Mouse (Mus musculus) monocyte, adult 59 days (primary cell): ENCODE data around the gene Lrrc59. TPM values are rescaled to one million over a fixed set of nuclear protein-coding genes. Genes with fewer than 3 reads are reported as not detected.

Experiments used
- total RNA-seq, 2 experiments: library from RNA; stranded (reverse); gene quantifications; one replicate each; pipeline ENCODE4 v1.2.4; 2023

Gene Lrrc59
- 10 to 100 TPM; 91.0 to 92.7 TPM for total RNA-seq

DNA sequence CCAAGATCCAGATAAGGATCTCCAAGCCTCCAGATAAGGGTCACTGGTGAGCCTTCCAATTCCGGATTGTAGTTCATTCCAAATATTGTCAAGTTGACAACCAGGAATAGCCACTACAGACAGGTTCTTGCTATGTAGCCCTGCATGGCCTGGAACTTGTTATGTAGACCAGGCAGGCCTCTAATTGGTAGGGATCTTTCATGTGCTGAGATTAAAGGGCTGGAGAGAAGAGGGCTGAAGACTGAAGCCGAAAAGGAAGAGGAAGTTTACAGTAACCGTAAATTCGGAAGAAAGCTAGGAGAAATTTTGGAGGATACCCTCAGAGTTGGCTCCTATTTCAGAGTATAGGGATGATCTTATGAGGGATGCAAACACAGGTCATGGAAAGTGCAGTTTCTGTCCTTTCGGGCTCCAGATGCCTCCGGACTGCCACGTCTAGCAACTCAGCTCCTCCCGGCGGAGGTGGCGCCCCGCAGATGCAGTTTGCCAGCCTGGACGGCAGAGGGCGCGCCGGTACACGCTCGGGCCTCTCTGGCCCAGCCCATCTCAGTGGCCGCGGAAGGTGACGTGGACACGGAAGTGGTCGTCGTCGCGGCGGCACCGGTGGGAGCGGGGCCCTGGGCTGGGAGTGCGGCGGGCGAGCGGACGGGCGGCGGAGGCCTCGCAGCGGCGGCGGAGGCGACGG lies at the start of gene Lrrc59:
TSS of gene Lrrc59 (plus strand) at position 569 of the 685 bp plus-strand sequence.

GRCm38 (mm10) chr11:94601321-94602281 lies 28.0 kb upstream of the Lrrc59 start, which contains the start of gene Acsf2:
Acsf2 (minus strand) TSS chr11:94601871.

DNA sequence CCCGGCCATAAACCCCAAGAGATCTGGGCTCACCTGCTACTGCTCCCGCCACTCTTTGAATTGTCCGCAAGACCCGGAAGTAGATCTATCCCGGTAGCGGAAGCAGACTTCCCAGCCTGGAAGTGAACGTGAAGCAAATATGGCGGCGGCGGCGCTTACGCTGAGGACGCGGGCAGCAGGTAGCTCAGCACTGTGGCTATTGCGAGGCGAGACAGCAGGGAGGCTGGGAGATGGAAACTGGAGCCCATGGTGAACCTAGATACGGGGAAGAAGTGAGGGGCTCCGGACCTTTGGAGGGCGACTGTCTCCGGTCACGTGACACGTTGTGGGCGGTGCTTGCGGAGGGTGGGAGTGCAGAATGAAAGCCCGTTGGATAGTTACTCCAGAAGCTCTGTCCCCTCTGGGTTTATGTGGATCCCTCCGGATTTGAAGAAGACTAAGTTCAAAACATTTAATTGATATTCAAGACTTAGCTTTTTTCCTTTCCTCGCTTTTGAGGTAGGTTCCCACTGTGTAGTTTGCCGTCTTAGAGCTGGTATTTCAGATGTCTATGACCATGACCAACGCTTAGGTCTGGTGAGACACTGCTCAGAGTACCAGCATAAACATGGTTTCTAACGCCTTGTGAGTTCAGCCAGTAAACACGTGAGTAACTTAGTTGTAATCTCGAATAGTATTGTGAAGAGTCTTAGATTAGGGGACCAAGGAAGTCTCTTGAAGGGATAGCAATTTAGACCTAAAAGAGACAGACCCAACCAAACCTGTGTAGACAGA lies 24.3 kb downstream of the Lrrc59 start, which contains the start of the genes Mrpl27 and Eme1:
TSS of gene Mrpl27 (plus strand) at position 105 of the 774 bp plus-strand sequence.
TSS of gene Eme1 (minus strand) at position 302 of the 774 bp plus-strand sequence.

DNA sequence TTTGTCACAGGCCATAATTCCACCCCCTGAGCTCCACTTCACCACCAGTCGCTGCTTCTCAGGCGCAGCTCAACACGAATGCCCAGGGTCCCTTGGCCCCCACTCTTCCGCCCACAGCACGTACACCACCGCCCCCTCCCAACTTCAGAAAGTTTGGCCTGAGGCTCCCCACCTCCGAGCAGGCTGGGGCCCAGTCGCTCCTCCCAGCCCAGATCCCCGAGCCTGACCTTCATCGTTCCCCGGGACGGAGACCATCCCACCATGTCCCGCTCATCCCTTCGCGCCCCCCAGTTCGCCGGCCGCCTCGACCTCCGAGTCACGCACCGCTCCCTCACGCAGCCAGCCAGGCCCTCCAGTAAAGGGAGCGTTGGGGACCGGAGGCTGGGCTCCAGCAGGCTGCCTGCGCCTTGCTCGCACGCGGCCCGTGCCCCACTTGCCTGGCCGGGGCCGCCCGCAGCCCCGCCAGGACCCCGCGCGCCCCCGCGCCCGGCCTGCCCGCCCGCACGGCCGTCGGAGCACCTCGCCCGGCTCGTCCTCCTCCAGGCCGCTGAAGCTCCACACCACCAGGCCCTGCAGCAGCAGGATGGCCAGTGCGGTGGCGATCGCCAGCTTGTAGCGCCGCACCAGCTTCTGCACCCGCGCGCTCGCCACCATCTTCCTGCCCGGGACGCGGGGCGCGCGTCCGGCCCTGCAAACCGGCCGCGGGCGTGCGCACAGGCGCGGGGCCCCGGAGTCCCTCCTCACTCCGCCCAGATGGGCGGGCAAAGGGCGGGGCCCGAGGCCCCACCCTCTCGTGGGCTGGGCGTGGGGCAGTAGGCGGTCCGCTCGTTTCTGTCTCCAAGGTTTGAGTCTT lies 47.4 kb downstream of the Lrrc59 start, which contains the start of gene Xylt2:
TSS of gene Xylt2 (minus strand) at position 762 of the 853 bp plus-strand sequence.

Other genes with a start within 250 kb of the Lrrc59 start
- 100 to 1,000 TPM in 1 of 2 experiments, 10 to 100 TPM in 1; 91.5 to 104 TPM for gene Abcc3, start 236.8 kb upstream of the Lrrc59 start, total RNA-seq
- gene Cacna1g, start 155.6 kb upstream of the Lrrc59 start, total RNA-seq = not detected
- gene Spata20, start 143.6 kb upstream of the Lrrc59 start, total RNA-seq = not detected
- not detected for gene Epn3, start 129.8 kb upstream of the Lrrc59 start, total RNA-seq
- gene Mycbpap, start 108.0 kb upstream of the Lrrc59 start, total RNA-seq = under 1 TPM; 0.60 to 0.73 TPM
- gene Rsad1, start 80.5 kb upstream of the Lrrc59 start, total RNA-seq = 1 to 10 TPM; 2.4 to 3.1 TPM
- not detected for gene Chad, start 64.7 kb upstream of the Lrrc59 start, total RNA-seq
- 10 to 100 TPM; 28.8 to 30.3 TPM for gene Acsf2, start 27.9 kb upstream of the Lrrc59 start, total RNA-seq
- 10 to 100 TPM; 18.3 to 20.4 TPM for gene Mrpl27, start 24.0 kb downstream of the Lrrc59 start, total RNA-seq
- gene Eme1, start 24.2 kb downstream of the Lrrc59 start, total RNA-seq = under 1 TPM in 1 of 2 experiments, not detected in 1; 0.52 TPM
- 10 to 100 TPM; 14.6 to 16.7 TPM for gene Xylt2, start 47.7 kb downstream of the Lrrc59 start, total RNA-seq
- not detected for gene Gm11541, start 74.7 kb downstream of the Lrrc59 start, total RNA-seq
- not detected for gene Cdc34b, start 112.0 kb downstream of the Lrrc59 start, total RNA-seq
- gene Tmem92, start 152.9 kb downstream of the Lrrc59 start, total RNA-seq = not detected